Mouse (Mus musculus) ovary, postnatal 14 days (tissue): ENCODE results near the gene Slc27a1.
"Not testable (repeated sequence)": the region's sequence is repeated elsewhere in the genome, so short reads cannot be mapped to it uniquely, and the experiment has no call there.

Source experiments
- DNase-seq: peaks from one replicate; pipeline ENCODE4 v3.0.0; 2022; ENCODE audit warnings: low spot score

The Slc27a1 gene

GRCm38 (mm10) chr8:71568387-71568937, at the start of gene Slc27a1:
Slc27a1 (plus strand) TSS chr8:71568882.
- DNase-seq: peak; percentile 84

- DNase-seq: peak; percentile 53
These were observed 49.5 kb upstream of the Slc27a1 start for GRCm38 (mm10) chr8:71519037-71519825.

GRCm38 (mm10) chr8:71521634-71522033, 47.0 kb upstream of the Slc27a1 start:
- DNase-seq: peak; percentile 96

GRCm38 (mm10) chr8:71525226-71526050, 43.2 kb upstream of the Slc27a1 start, which contains the start of gene Ccdc194:
Ccdc194 (minus strand) TSS chr8:71525711.
- no peak for DNase-seq

GRCm38 (mm10) chr8:71526272-71526671, 42.4 kb upstream of the Slc27a1 start:
- DNase-seq: no peak

- DNase-seq: no peak
These were observed 41.4 kb upstream of the Slc27a1 start for GRCm38 (mm10) chr8:71527162-71527870.

GRCm38 (mm10) chr8:71528362-71529073, 40.2 kb upstream of the Slc27a1 start:
- no peak for DNase-seq

GRCm38 (mm10) chr8:71530735-71531467, 37.8 kb upstream of the Slc27a1 start:
- not testable (repeated sequence) for DNase-seq

GRCm38 (mm10) chr8:71534263-71534810, 34.3 kb upstream of the Slc27a1 start:
- DNase-seq: no peak

- no peak for DNase-seq
These were observed 33.0 kb upstream of the Slc27a1 start for GRCm38 (mm10) chr8:71535663-71536062.

GRCm38 (mm10) chr8:71537028-71537867, 31.4 kb upstream of the Slc27a1 start, which contains the start of gene Bst2:
Bst2 (minus strand) TSS chr8:71537456.
- DNase-seq: peak; percentile 79

- peak; percentile 86 for DNase-seq
These were observed 25.9 kb upstream of the Slc27a1 start, which contains the start of gene Mvb12a for GRCm38 (mm10) chr8:71542632-71543343. Mvb12a (plus strand) TSS chr8:71542922.

- DNase-seq: no peak
These were observed 24.9 kb upstream of the Slc27a1 start for GRCm38 (mm10) chr8:71543755-71544154.

- no peak for DNase-seq
These were observed 23.6 kb upstream of the Slc27a1 start for GRCm38 (mm10) chr8:71545053-71545452.

- DNase-seq: no peak
These were observed 21.1 kb upstream of the Slc27a1 start for GRCm38 (mm10) chr8:71547590-71547989.

- no peak for DNase-seq
These were observed 17.9 kb upstream of the Slc27a1 start for GRCm38 (mm10) chr8:71550754-71551153.

- DNase-seq: no peak
These were observed 15.9 kb upstream of the Slc27a1 start for GRCm38 (mm10) chr8:71552770-71553169.

GRCm38 (mm10) chr8:71554001-71554400, 14.7 kb upstream of the Slc27a1 start:
- no peak for DNase-seq

GRCm38 (mm10) chr8:71554644-71555043, 14.0 kb upstream of the Slc27a1 start:
- DNase-seq: no peak
